Mouse (Mus musculus): ENCODE measurements at regions not wholly inside any gene's neighbourhood (a gene's known extent, or its start where the extent isn't known, plus 50 kb on each side); places are given as distances from the start of the nearest gene placed in this dataset.

DNA sequence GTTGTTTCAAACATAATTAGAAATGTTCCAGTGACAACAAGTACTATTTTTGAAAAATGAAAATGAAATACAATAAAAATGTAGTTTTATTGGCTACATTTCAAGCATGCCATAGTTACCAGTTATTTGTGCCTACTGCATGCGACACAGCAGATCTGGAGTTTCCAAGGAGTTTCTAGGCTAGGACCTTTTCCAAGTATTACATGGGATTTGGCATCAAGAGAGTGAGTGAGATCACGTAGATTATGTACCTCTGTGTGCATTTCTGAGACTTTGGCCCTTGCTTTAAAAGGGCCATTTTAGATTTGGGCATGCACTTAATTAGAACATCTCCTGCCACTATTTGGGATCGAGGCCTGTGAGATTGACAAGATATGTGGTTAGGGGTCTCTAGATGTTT is 172.8 kb upstream of the Jag1 start:
- H3K4me1 ChIP-seq (ENCODE audit: control insufficient read depth, insufficient read depth, insufficient read length, low read length): no peaks in the 10 kb centered on the region
- WGBS: 87% methylated on average over 3 of the region's 3 CpGs
- TF ChIP-seq POLR2A (IDR thresholded peaks at IDR 0.05; ENCODE audit: low read depth, low read length): no peak
- no peak for TF ChIP-seq CTCF (IDR thresholded peaks at IDR 0.05; ENCODE audit: extremely low read depth, insufficient read length, insufficient replicate concordance, low read depth, low read length)
- no peaks in the 10 kb centered on the region for H3K27me3 ChIP-seq (ENCODE audit: control insufficient read depth, insufficient read depth, low read length)
- H3K36me3 ChIP-seq (ENCODE audit: control insufficient read depth, insufficient read depth, low read length): no peaks in the 10 kb centered on the region
- no peak overlapping the region for H3K4me3 ChIP-seq (ENCODE audit: low read depth, low read length)
- H3K27ac ChIP-seq (ENCODE audit: insufficient read depth, low read depth, low read length): no peak overlapping the region

DNA sequence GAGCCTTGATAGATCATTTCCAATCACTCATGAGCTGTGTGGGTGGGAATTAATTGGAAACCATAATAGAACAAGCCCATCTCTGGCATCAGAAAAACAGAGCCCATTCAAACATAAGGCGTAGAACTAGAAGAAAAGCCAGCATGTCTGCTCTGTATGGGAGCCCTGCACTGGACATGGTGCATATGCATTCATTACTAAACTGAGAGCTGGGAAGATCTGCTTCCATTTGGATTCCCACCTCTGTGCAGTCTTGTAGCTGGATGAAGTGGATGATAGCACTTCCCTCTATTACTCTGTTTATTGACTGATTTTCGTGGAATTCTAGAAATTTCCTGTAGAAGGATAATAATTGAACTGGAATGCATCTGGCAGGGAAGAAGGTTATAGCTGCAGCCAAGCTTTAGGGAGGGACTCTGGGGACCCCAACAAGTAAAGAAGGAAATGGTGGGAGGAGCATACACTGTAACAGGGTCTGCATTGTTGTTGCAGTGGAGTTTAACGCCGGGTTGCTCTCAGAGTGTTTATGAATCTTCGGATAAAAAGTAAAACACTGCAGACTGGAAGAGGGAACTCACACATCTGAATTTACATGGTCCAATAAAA is 155.2 kb upstream of the Jag1 start:
- no peak overlapping the region for H3K4me3 ChIP-seq (ENCODE audit: low read depth, low read length)
- H3K27ac ChIP-seq (ENCODE audit: insufficient read depth, low read depth, low read length): no peak overlapping the region
- H3K36me3 ChIP-seq (ENCODE audit: control insufficient read depth, insufficient read depth, low read length): no peaks in the 10 kb centered on the region
- no peaks in the 10 kb centered on the region for H3K4me1 ChIP-seq (ENCODE audit: control insufficient read depth, insufficient read depth, insufficient read length, low read length)
- no peaks in the 10 kb centered on the region for H3K27me3 ChIP-seq (ENCODE audit: control insufficient read depth, insufficient read depth, low read length)
- 68% methylated on average over 5 of the region's 5 CpGs for WGBS
- TF ChIP-seq CTCF (IDR thresholded peaks at IDR 0.05; ENCODE audit: extremely low read depth, insufficient read length, insufficient replicate concordance, low read depth, low read length) (no peak), POLR2A (IDR thresholded peaks at IDR 0.05; ENCODE audit: low read depth, low read length) (no peak)

DNA sequence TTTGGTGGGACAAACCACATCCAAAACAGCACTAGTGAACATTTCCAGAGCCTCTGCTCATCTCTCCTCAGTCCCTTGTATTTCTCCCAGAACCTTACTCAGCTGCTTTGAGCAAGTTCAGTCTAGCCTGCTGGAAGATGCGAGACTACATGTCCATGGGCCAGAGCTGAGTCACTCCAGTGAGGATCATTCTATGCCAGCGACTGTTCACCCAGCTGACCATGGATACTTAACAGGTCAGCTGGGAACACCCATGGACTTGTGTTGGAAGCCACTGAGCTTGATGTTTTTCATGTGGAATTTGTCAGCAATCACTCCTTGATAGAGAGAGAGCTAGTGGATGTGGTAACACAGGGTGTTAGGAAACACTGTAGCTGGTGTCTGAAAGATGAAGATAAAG is 146.5 kb upstream of the Jag1 start:
- no peaks in the 10 kb centered on the region for H3K4me1 ChIP-seq (ENCODE audit: control insufficient read depth, insufficient read depth, insufficient read length, low read length)
- H3K27me3 ChIP-seq (ENCODE audit: control insufficient read depth, insufficient read depth, low read length): no peaks in the 10 kb centered on the region
- no peaks in the 10 kb centered on the region for H3K36me3 ChIP-seq (ENCODE audit: control insufficient read depth, insufficient read depth, low read length)
- TF ChIP-seq POLR2A (IDR thresholded peaks at IDR 0.05; ENCODE audit: low read depth, low read length): no peak
- TF ChIP-seq CTCF (IDR thresholded peaks at IDR 0.05; ENCODE audit: extremely low read depth, insufficient read length, insufficient replicate concordance, low read depth, low read length): no peak
- no peak overlapping the region for H3K27ac ChIP-seq (ENCODE audit: insufficient read depth, low read depth, low read length)
- H3K4me3 ChIP-seq (ENCODE audit: low read depth, low read length): no peak overlapping the region
- 78% methylated on average over 2 of the region's 2 CpGs for WGBS

DNA sequence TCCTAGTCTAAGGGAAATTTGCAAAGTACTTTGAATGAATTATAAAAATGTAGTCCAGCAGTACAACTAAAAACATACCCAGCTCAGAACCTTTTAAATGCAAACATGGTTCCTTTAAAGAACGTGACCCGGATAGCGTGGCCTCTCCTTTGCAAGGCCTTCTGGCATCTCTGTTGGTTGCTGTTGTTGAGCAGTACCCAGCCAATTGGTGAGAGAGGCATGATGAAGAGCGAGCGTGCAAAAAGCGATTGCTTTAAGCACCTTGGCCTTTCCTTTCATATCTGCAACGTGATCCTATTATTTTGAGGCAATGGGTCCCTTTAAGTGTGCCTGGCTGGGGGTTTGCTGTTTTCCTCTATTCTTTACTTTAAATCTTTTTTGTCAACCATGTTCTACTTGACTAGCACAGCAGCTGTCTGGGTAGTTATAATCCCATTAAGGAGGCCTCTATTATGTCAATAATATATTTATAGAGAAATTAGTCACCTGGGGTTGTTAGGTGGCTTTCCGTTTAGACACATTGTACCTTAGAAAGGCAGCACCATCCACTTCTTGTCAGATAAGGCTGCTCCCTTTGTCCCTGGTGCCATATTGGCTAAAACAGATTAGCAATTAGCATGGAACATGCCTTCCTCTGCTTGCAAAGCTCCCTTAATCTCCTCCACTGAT is 141.5 kb upstream of the Jag1 start:
- Histone ChIP-seq H3K4me1 (ENCODE audit: control insufficient read depth, insufficient read depth, insufficient read length, low read length) (no peaks in the 10 kb centered on the region), H3K27ac (ENCODE audit: insufficient read depth, low read depth, low read length) (no peak overlapping the region), H3K4me3 (ENCODE audit: low read depth, low read length) (no peak overlapping the region), H3K27me3 (ENCODE audit: control insufficient read depth, insufficient read depth, low read length) (no peaks in the 10 kb centered on the region), H3K36me3 (ENCODE audit: control insufficient read depth, insufficient read depth, low read length) (no peaks in the 10 kb centered on the region)
- no peak for TF ChIP-seq POLR2A (IDR thresholded peaks at IDR 0.05; ENCODE audit: low read depth, low read length)
- TF ChIP-seq CTCF (IDR thresholded peaks at IDR 0.05; ENCODE audit: extremely low read depth, insufficient read length, insufficient replicate concordance, low read depth, low read length): no peak
- 90% methylated on average over 8 of the region's 8 CpGs for WGBS

DNA sequence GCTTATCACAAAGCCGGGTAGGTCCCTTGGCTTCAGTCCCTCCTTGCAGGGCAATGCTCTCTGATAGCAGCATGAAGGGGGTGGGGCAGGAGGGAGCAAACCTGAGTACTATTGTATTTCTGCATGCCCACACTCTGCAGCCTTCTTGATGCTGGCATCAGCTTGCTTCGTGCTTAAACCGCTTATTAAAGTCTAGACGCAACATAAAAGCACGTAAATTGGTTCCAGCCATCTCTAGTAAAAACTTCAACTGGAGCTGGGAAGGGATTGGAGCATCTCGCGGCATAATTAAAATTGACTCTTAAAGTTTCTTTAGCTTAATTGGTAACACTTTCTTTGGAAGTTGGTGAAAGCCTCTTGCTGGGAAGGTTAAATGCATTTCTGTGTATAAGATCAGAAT is 131.5 kb upstream of the Jag1 start:
- Histone ChIP-seq H3K4me3 (ENCODE audit: low read depth, low read length) (no peak overlapping the region), H3K27ac (ENCODE audit: insufficient read depth, low read depth, low read length) (no peak overlapping the region), H3K36me3 (ENCODE audit: control insufficient read depth, insufficient read depth, low read length) (no peaks in the 10 kb centered on the region), H3K27me3 (ENCODE audit: control insufficient read depth, insufficient read depth, low read length) (no peaks in the 10 kb centered on the region), H3K4me1 (ENCODE audit: control insufficient read depth, insufficient read depth, insufficient read length, low read length) (no peaks in the 10 kb centered on the region)
- no peak for TF ChIP-seq CTCF (IDR thresholded peaks at IDR 0.05; ENCODE audit: extremely low read depth, insufficient read length, insufficient replicate concordance, low read depth, low read length)
- no peak for TF ChIP-seq POLR2A (IDR thresholded peaks at IDR 0.05; ENCODE audit: low read depth, low read length)
- 66% methylated on average over 7 of the region's 7 CpGs for WGBS

DNA sequence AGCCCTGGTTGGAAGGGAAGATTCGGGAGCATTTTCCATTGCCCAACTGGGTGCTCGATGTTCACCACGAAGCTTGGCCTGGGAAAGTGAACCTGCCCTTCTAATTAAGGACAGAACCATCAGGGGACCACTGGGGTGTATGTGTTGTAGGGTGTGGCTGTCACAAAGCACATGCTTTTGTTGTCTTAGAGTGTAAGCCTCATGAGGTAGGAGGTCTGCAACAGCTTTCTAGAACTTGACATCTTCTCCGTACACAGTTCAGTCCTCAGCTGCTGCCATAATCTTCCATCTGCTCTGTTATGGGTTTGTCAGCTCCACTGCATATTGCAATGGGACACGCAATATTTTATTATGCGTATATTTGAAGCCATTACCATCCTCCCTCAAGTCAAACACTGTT is 127.9 kb upstream of the Jag1 start:
- no peaks in the 10 kb centered on the region for H3K27me3 ChIP-seq (ENCODE audit: control insufficient read depth, insufficient read depth, low read length)
- no peak overlapping the region for H3K27ac ChIP-seq (ENCODE audit: insufficient read depth, low read depth, low read length)
- H3K4me1 ChIP-seq (ENCODE audit: control insufficient read depth, insufficient read depth, insufficient read length, low read length): no peaks in the 10 kb centered on the region
- 89% methylated on average over 6 of the region's 6 CpGs for WGBS
- H3K36me3 ChIP-seq (ENCODE audit: control insufficient read depth, insufficient read depth, low read length): no peaks in the 10 kb centered on the region
- H3K4me3 ChIP-seq (ENCODE audit: low read depth, low read length): no peak overlapping the region
- TF ChIP-seq CTCF (IDR thresholded peaks at IDR 0.05; ENCODE audit: extremely low read depth, insufficient read length, insufficient replicate concordance, low read depth, low read length): no peak
- no peak for TF ChIP-seq POLR2A (IDR thresholded peaks at IDR 0.05; ENCODE audit: low read depth, low read length)

DNA sequence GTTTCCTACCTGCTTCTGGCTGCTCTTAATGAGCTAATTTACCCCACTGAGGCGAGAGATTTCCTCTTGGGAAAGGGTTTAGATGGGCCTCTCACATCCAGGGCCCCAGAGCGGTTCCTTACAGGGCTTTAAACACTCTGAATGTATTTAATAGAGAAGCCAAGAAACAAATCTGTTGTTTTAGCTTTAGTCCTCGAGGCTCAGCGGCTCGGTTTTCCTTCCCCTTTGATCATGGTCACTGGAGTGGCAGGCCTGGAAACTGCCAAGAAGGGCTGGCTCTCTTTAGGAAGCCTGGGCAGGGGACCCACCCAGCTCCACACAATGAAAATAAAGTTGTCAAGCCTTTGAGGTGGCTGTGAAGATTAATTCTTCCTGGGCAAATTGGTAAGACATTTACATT is 127.5 kb upstream of the Jag1 start:
- H3K27ac ChIP-seq (ENCODE audit: insufficient read depth, low read depth, low read length): no peak overlapping the region
- H3K36me3 ChIP-seq (ENCODE audit: control insufficient read depth, insufficient read depth, low read length): no peaks in the 10 kb centered on the region
- H3K27me3 ChIP-seq (ENCODE audit: control insufficient read depth, insufficient read depth, low read length): no peaks in the 10 kb centered on the region
- H3K4me1 ChIP-seq (ENCODE audit: control insufficient read depth, insufficient read depth, insufficient read length, low read length): no peaks in the 10 kb centered on the region
- WGBS: 54% methylated on average over 5 of the region's 5 CpGs
- no peak overlapping the region for H3K4me3 ChIP-seq (ENCODE audit: low read depth, low read length)
- TF ChIP-seq POLR2A (IDR thresholded peaks at IDR 0.05; ENCODE audit: low read depth, low read length): no peak
- no peak for TF ChIP-seq CTCF (IDR thresholded peaks at IDR 0.05; ENCODE audit: extremely low read depth, insufficient read length, insufficient replicate concordance, low read depth, low read length)
